Mouse (Mus musculus): ENCODE results near the gene Cdk1.
A peak's percentile ranks its signal among the peaks of the same experiment; 100 is the strongest.

Gene Cdk1

DNA sequence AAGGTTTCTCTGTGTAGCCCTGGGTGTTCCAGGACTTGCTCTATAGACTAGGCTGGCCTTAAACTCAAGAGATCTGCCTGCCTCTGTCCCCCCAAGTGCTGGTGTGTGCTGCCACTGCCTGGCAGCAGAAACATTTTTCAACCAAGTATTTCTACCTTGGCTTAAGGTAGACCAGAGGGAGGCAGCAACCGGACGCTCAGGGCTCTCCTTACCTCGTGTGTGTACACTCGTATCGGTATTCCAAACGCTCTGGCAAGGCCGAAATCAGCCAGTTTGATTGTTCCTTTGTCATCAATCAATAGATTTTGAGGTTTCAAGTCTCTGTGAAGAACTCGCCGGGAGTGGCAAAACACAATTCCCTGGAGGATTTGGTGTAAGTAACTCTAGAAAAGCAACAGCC, 10.4 kb downstream of the Cdk1 start:
- DNase-seq (ENCODE audit: low spot score in 2 of 2): no peak

DNA sequence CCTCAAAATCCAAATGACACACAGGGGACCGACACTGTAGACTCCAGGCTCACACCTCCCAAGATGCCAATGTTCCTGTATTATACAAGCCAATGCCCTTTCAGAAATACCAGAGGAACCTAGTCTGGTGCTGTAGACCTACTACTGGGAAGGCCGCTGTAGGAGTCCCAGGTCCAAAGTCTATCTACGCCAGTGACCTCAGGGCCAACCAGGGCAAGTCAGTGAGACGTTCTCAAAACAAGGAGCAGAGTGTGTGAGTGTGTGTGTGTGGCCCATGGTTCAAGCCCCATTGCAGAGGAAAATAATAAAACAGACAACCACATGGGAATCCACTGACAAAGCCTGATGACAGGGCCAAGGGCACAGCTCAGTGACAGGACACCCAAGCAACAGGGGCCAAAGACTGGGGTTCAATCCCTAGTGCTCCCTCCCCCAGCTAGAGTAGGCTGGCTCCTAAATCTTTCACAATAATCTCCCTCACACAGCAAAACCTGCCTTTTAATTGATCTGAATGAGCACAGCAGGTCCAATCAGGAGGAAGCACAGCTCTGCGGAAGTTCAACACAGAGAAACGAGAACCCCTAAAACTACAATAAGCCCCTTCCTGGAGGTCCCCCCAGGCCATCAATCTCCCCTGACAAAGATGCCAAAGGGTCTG, 11.0 kb downstream of the Cdk1 start:
- no peak for DNase-seq (ENCODE audit: low spot score in 2 of 2)

DNA sequence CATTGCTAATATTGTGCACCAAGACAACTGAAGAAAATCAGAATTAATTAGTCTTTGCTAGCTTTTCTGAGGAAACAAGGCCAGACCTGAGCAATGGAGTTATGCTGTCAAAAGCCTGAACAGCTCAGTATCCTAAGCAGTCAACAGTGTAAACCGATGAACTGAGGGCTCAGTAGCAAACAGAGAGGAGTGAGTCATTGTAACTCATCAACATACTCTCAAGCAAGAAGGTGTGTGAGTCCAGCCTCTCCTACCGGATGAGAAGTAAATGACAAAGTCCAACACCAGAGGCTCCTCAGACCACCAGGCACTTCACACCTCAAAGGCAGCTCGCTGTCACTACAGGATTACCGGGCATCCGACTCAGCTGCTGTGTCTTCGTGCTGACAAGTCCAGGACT, 12.7 kb downstream of the Cdk1 start:
- no peak for DNase-seq (ENCODE audit: low spot score in 2 of 2)

DNA sequence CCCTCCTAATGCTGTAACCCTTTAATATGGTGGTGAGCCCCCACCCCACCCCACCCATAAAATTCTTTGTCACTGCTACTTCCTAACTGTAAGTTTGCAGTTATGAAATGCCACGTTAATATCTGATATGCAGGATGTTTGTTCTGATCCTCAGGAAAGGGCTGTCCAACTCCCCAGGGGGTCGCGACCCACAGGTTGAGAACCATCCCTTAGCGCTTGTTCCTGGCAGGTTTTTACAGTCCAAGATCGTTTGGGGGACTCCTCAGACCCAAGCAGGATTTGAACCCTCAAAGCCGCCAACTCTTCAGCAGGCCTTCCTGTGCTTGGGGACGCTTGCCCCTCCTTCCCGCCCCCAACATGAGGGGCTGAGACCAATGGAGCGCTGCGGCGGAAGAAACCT, 16.5 kb downstream of the Cdk1 start:
- DNase-seq (ENCODE audit: low spot score in 2 of 2): no peak

DNA sequence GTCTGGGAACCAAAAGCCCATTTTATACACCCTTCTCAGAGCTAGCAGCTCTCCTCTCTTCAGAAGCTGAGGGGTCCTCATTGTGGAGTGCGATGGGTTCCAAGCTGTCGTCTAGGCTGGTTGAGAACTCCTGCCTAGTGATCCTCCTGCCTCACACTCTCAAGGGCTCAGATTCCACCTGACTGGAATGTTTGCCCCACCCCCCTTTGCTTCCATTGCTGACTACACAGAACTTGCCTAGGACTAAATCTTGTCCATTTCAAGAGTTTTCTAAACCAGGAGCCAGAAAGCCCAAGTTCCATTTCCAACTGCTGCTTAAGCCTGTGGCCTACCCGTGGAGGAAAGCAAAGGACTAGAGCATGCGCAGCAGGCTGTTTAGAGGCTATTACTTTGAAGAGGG, 17.1 kb downstream of the Cdk1 start:
- no peak for DNase-seq (ENCODE audit: low spot score in 2 of 2)

DNA sequence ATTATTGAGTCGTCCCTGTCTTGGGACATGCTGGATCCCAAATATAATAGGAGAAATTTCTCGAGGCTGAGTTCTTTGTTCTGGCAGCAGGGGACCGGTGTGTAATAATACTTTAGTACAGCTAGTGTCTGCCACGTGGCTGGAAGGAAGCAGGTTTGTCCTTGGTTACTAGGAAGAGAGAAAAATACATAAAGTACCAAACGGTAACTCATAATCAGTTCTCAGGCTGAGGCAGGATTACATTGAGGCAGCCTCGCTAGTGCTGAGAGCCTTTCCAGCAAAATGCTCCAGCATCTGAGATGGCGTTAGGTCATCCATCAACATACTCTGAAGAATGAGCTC, 17.6 kb downstream of the Cdk1 start:
- DNase-seq (ENCODE audit: low spot score in 2 of 2): no peak

DNA sequence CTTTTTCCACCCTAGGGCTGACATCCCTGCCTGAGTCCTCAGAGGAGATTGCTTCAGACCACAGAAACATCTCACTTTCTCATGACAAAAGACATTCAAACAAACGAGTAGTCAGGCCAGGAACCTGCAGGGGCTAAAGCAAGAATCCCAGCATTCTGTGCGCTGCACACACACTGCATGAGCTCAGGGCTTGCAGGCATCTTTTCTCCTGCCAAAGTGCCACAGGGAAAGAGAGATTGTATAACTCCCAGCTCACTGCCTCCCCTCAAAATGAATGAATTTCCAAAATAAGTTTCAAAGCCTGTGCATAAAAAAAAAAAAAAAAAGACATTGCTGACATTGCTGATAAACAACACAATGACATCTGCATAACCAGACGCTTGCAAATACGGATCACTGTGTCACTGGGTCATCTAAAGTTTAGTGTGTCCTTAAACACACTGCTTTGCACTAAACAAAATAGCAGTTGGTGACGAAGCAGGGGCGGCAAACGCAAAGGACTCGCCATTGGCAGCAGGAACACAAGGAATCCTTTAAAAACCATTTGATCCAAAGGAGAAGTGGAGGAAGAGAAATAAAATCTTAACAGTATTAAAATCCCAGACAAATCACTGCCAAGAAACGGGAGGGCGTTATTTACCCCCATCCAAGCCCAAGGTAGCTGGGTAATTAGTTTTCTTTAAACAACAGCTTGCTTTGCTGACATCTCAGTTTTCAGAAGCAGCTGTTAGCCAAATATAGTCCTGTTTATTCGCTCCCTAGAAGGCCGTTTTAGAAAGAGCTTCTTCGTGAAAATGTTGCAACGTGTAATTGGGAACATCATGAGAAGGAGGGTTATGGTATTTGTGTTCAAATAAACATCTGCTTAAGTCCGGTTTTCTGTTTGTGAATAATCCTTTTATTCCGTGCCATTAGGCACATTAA, 18.2 kb downstream of the Cdk1 start:
- no peak for DNase-seq (ENCODE audit: low spot score in 2 of 2)

DNA sequence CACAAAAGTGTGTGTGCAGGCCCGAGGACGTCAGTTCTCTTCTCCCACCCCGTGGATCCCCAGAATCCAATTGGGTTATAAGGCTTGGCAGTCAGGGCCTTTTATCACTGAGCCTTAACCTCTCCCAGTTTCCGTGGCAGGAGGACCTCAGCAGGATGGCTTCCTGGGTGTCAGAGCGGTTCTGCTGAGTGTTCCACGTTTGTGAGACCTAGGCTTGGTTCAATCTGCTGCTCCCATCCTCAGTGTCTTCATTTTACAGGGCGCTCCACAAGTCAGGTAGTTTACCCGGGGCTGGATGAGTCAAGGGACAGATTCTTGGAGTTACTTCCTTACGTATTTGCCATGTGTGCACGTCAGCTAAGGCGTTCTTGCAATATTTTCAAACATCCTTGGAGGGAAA, 19.5 kb downstream of the Cdk1 start:
- no peak for DNase-seq (ENCODE audit: low spot score in 2 of 2)

DNA sequence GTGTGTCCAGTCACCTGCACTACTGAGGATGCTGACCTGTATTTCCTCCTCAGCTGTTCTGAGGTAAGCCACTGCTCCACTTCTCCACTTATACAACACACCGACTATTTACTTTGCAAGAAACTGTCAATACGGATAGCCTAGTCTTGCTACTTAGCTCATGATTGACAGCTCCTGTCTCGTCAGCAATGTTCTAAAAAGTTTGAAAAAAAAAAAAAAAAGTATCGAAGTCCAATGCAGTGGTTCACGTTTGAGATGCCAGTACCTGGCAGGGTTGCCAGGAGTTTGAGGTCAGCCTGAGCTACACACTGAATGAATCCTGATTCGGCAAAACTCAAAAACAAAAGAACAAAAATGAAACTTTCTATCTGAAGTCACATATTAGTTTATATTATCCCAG, 21.5 kb downstream of the Cdk1 start:
- no peak for DNase-seq (ENCODE audit: low spot score in 2 of 2)

DNA sequence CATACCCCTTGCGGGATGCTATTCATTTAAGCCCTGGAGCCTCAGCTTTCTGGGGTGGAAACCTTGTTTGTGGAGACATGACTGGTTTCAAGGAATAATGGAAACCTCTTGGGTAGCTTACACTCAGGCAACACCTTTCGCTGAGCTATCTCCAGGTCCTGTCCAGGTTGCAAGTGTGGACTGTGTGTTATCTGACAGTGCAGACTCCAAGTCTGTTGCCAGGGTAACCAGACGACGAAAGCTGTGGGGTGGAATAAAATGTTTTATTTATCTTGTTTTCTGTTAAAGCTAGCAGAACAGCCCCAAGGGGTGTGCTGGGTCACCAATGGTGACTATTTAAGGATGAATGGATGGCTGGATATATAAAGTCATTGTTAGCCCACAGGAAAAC, 24.1 kb downstream of the Cdk1 start:
- no peak for DNase-seq (ENCODE audit: low spot score in 2 of 2)

DNA sequence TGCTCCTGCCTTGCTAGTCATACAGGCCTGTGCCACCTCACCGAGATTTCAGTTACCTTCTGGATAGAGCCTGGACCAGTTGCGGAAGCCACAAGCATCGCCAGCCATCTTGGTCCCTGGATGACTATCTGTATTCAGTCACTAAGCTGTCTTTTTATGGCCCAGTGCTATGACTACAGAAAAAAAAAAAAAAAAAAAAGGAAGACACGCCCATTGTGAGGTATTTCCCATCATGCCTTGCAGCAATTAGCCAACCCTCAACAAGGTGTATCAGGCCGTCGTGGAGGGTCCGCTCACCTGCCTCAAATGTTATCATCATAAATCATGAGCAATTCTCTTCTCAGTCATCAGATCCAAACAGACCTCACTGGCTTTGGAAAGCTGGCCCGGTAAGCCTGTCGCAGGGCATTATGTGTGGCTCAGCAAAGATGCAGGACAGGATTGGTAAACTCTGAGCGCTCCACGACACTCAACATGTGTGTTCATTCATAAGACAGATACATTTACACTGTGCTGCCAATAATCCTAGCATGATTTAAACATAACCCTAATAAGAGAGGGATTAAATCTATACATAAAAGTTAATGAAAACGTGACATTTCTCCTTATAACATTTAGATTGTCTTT, 24.6 kb downstream of the Cdk1 start:
- DNase-seq (ENCODE audit: low spot score in 2 of 2): no peak

DNA sequence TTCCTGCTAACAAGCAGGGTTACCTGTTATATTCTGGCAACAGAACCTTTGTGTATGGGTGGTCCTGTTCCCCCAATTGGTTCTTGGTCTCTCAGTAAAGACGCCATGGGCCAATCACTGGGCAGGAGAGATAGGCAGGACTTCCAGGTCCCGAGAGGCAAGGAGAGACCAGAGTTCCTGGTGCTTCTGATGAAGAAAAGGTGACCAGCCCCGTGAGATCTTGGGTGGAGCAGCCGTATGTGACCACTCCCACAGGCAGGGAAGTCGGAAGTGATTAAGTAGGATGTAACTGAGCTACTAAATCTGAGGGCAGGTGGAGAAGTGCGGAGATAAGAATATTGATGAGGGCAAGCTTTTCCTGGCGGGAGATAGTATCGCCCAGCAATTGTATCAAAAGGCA, 25.4 kb downstream of the Cdk1 start:
- DNase-seq (ENCODE audit: low spot score in 2 of 2): no peak

DNA sequence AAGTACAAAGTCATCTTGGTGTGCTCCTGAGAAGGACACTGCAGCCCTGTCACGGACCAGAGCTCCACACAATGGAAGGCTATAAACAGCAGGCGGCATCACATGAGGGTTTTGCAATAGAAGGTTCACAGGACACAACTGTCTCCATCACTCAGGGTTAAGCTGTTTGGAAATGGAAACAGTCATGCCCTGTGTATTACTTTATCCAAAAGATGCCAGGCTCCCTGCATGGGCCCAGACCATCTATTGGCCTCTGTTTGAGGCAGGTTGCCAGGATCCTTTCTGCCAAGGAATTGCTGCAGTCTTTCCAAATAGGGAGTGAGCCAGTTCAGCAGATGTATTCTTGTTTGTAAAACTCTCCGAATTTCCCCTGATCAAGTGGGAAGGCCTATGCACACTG, 26.3 kb downstream of the Cdk1 start:
- DNase-seq (ENCODE audit: low spot score in 2 of 2): no peak

DNA sequence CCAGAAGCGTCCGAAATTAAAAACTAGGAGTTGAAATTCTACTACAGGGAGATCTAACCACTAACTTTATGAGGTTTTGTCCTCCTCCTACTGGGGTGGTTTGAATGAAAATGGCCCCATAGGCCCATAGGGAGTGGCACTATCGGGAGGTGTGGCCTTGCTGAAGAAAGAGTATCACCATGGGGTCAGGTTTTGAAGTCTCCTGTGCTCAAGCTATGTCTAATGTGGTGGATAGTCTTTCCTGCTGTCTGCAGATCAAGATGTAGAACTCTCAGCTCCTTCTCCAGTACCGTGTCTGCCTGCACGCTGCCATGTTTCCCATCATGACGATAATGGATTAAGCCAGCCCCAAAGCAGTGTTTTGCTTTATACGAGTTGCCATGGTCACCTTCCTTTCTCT, 27.9 kb downstream of the Cdk1 start:
- no peak for DNase-seq (ENCODE audit: low spot score in 2 of 2)

DNA sequence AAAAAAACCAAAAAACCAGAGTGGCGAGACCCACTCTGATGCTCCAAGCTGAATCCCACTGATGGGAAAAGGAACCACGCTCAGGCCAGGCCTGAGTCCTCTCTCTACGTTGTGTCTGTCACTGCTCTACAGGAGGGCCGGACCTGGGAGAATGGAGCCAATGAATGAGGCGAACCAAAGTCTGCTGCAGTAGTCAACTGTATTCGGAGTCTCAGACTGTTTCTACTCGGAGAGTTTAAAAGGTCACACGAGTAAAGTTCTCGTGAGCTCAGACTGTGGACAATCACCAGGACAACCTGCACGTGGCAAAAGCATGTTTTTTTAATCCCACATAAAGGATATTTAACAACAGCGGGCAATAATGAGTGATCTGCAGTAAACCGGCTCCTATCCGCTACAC, 28.8 kb downstream of the Cdk1 start:
- no peak for DNase-seq (ENCODE audit: low spot score in 2 of 2)

DNA sequence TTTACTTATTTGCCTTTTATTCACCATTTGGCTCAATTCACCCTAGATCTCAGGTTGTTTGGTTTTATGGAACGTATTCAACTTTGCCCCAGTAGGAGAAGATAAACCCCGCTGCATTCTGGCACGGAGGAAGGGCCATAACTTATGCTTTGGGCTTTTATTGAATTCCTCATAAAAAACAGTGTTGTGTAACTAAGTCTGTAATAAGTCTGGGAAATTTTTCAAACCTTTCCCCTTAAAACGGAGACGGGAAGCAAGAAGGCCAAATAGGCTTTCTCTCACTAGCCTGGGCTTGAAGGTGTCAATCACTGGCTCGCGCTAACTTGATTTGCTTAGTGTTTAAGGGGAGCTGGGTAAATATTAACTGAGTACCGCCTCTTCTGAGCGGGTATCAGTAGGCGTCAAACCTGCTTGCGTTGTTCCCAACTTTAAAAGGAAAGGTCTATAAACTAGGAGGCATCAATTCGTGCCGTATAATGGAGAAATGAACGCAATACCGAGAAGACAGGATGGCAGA, 31.2 kb downstream of the Cdk1 start:
- DNase-seq (ENCODE audit: low spot score in 2 of 2): no peak

DNA sequence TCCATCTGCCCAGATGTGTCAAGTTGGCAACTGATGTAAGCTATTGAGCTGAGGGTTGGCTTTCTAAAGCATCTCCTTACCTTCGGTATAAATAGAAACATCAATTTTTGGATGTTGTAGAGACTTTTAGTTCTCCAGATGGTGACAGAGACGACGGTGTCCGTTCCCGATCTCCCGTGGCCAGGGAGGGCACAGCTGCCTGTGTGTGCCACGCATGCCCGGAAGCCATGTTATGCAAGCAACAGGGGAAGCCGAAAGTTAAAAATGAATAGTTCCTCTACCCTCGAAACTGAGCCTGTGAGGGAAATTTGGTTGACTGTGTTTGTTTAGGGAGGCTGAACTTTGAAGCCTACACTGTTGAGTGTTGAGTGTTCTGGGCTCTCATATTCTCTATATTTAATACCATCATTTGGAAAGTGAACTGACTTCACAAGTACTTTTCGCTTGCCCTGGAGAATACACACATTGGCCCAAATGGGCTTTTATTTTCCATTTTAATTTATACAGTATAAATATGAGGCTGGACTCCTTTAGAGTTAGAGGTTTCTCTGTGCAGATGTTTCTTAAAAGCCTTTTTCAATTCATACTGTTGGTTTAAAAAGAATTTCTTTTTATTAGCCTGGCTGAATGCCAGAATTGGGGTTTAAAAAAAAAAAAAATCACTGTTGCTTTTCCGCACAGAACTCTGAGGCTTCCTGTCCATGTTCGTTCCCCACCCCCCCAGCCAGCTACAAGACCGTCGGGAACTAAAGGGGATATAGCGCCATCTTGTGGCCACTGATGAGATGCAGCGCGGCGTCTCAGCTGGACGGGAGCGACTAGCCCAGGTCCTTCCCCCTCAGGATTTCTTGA, 31.8 kb downstream of the Cdk1 start:
- peak; percentile 43 to 78 for DNase-seq (ENCODE audit: low spot score in 2 of 2)

DNA sequence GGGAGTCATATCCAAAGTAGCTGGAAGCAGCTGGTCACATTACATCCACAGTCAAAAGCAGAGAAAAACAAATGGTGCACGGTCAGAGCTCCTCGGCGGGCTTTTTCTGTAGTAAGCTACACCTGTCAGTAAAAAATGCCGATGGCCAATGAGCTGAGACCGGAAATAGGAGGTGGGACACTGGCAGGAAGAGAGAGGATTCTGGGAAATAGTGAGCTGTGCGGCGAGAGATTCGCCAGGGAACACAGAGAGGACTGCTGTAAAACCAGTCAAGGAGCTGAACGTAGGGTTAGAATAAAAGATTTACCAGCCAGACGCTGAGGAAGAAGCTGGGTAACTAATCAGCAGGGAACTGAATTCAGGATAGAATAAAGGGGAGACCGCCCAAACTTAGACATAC, 34.2 kb downstream of the Cdk1 start:
- no peak for DNase-seq (ENCODE audit: low spot score in 2 of 2)

DNA sequence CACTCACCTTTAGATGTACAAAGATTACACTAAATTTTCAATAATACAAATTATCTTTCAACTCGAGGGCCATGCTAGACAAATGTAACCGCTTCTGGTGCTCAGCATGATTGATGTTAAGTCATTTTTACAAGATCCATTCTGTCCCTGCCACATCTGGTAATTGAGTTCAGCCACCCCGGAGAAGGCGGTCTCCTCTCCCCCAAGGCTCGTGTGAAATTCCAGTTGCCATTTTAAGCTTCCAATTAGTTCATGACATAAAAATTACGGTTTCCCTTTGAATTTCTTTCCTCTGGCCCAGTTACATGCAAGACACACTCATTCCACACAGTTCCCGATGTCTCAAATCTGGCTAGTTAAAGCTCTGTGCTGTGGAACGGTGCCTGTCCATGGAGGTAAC, 38.8 kb downstream of the Cdk1 start:
- DNase-seq (ENCODE audit: low spot score in 2 of 2): no peak

DNA sequence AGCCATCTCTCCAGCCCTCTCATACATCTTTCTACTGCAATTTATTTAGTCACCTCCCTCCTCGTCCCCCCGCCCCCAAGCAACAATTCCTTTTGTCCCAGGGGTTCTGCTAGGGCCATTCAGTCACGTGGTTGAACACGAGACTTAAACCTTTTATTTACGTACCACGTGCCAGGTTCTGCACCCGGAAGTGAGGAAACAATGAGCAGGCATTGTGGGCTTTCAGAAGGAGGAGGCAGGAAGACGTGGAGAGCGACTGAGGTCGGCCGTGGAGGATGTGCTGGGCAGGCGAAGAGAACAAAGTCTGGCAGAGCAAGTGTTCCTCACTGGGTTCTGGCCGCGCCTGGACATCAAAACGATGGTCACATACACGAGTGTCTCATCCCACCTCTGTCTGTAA, 40.9 kb downstream of the Cdk1 start:
- no peak for DNase-seq (ENCODE audit: low spot score in 2 of 2)

DNA sequence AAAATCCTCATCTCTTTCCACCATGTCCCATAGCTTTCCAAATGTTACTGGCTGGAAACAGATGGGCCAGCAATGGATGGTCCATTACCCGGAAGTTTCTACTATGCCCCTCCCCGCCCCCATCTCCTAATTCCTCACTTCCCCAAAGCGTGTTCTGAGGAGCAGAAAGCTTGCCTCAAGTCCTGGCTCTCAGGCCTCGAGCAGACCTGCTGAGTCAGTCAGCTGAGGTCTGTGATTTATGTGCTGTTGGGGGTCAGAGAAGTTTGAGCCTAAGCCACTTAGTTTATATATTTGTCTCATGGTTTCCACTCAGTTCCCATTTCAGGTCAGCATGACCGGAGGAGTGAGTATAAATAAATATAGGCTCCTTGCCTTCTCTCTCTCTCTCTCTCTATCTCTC, 43.6 kb downstream of the Cdk1 start:
- DNase-seq (ENCODE audit: low spot score in 2 of 2): no peak

DNA sequence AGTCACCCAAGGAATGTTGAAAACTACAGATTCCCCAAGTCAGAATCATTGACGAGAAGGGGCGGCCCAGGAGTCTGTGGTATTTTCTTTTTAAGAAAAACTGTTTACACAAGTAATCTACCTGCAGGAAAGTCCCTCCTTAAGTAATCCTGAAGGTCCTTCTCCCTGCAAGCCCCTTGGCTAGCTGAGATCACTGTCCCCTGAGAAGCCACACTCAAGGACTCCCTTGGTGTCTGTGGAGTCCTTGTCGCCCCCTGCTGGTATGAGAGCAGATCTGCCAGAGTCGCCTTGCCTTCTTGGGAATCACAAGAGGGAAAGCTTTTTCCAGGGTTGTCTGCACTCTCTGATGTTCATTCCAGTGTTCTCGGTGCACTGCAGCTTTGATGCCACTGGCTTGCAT, 45.7 kb downstream of the Cdk1 start:
- DNase-seq (ENCODE audit: low spot score in 2 of 2): peak in 1 of 2 experiments; percentile 31

All from frontal cortex, postnatal 14 days (tissue).